In the genomic region with DNA sequence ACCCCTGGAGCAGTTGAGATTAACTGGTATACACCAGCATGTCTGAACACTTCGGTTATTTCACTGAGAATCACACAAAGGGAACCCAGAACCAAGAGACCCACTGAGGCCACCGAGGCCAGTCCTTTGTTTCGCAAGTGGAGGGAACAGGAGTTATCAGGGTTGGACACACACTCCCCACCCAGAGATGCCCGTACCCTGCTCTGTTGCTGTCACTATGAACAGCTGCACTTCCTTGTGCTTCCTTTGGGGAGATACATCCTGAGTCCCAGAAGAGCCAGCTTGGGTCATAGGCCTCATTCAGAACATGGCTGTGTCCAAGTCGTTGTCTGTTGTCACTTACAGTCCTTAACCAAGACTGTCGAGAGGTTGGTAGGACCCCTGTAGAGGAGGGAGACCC, we compare ENCODE assay signal across 28 mouse cellular contexts. TPM values are rescaled to one million over a fixed set of nuclear protein-coding genes. Genes with fewer than 3 reads are reported as not detected.
"Had no signal": no experiment of that assay in that cellular context is flagged by ENCODE, and none has a peak within 500 bp of the region (broad histone marks: within the 10 kb centered on the region; RNA-seq: fewer than 3 reads in every experiment).

No protein-coding gene starts in this region.

- H3K36me3 ChIP-seq: intestine, embryonic 15.5 days had no signal

- DNase-seq: gastrocnemius, adult 2 months; gastrocnemius, postnatal 10 days; gastrocnemius, postnatal 25 days; heart, adult 18-20 months; heart, postnatal 10 days; heart, postnatal 4 days; kidney, adult 18-20 months; kidney, adult 8-10 months; kidney, postnatal 14 days; kidney, postnatal 36 days; layer of hippocampus, adult 9-11 months; layer of hippocampus, postnatal 36 days; left cerebral cortex, postnatal 4 days had no signal

- H3K27ac ChIP-seq: gastrocnemius, adult 2 months; heart, embryonic 10.5 days; hindbrain, embryonic 10.5 days; hindbrain, embryonic 12.5 days; hindbrain, embryonic 14.5 days; intestine, embryonic 15.5 days; kidney, postnatal 0 days; limb, embryonic 13.5 days had no signal

- H3K4me3 ChIP-seq: gastrocnemius, adult 2 months; heart, embryonic 10.5 days; heart, embryonic 12.5 days; hindbrain, embryonic 10.5 days; hindbrain, embryonic 12.5 days; intestine, embryonic 15.5 days; limb, embryonic 13.5 days had no signal

- H3K4me2 ChIP-seq: heart, embryonic 12.5 days; hindbrain, embryonic 12.5 days; hindbrain, embryonic 14.5 days; intestine, embryonic 15.5 days; limb, embryonic 13.5 days had no signal

- H3K9ac ChIP-seq: heart, embryonic 12.5 days; hindbrain, embryonic 12.5 days; hindbrain, embryonic 14.5 days; intestine, embryonic 15.5 days; limb, embryonic 13.5 days had no signal

- ATAC-seq: forebrain, embryonic 16.5 days; hindbrain, embryonic 16.5 days; inflammation-experienced regulatory T-cells, adult 6 months; intestine, embryonic 15.5 days; intestine, postnatal 0 days had no signal

- H3K9me3 ChIP-seq: heart, embryonic 10.5 days; heart, embryonic 12.5 days; hindbrain, embryonic 10.5 days; hindbrain, embryonic 12.5 days; intestine, embryonic 15.5 days; limb, embryonic 13.5 days had no signal

- H3K27me3 ChIP-seq: heart, embryonic 12.5 days; hindbrain, embryonic 12.5 days; intestine, embryonic 15.5 days; limb, embryonic 13.5 days had no signal

- H3K4me1 ChIP-seq: heart, embryonic 10.5 days; heart, embryonic 12.5 days; hindbrain, embryonic 10.5 days; hindbrain, embryonic 12.5 days; intestine, embryonic 15.5 days; limb, embryonic 13.5 days had no signal

RNA-seq across cellular contexts. Expression of a gene that starts 51.7 kb away (rescaled TPM):
- polyA plus RNA-seq: forebrain, embryonic 16.5 days; heart, embryonic 10.5 days; heart, embryonic 12.5 days; heart, embryonic 14.5 days; hindbrain, embryonic 10.5 days; hindbrain, embryonic 12.5 days; hindbrain, embryonic 14.5 days; hindbrain, embryonic 16.5 days; intestine, embryonic 15.5 days; kidney, embryonic 14.5 days; limb, embryonic 11.5 days; limb, embryonic 13.5 days had no signal
